Mouse (Mus musculus) spleen, embryonic (tissue): ENCODE measurements around the gene Rassf1.

Experiments used
- CTCF ChIA-PET: fragments of 350-600 bp; sonication (Branson Sonifier 250); formaldehyde crosslinking; loops from one replicate; lab custom pipeline; 2022; lab: Charles Lee

The Rassf1 gene

DNA sequence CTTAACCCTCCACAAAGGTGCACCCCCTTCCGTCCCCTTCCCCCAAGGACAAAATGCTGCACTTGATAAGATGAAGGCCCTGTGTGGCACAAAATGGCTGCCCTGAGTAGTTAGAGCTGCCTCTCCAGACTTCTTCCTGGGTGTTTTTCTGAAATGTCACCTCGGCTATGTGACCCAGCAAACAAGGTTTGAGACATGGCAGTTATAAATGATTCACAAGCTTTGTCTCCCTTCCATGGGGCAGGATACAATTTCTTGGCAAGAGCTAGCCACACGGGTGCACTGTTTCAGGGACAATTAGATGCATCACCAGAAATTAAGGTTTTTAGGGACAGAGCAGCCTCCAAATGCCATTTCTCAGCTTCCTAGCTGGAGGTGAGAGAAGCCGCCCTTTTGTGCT lies 10.9 kb upstream of the Rassf1 start:
- CTCF ChIA-PET: no interaction called here

DNA sequence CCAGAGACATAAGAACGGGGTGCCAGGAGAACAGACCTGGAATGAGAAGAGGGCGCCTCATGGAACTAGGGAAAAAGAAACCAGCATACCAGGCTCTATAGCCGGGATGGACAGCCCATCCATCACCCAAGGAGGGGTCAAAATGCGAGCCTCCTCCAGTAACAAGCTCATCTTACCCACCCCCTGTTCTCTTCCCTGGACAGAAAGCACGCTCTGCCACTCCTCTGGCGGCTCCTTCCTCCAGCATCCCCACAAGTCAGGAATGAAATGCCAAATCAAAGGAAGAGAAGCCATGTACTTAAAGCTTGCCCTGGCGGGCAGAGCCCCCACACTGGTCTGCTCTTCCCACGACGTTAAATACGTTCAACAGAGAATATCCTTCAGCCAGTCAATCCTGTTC lies 10.3 kb upstream of the Rassf1 start:
- CTCF ChIA-PET: no interaction called here

DNA sequence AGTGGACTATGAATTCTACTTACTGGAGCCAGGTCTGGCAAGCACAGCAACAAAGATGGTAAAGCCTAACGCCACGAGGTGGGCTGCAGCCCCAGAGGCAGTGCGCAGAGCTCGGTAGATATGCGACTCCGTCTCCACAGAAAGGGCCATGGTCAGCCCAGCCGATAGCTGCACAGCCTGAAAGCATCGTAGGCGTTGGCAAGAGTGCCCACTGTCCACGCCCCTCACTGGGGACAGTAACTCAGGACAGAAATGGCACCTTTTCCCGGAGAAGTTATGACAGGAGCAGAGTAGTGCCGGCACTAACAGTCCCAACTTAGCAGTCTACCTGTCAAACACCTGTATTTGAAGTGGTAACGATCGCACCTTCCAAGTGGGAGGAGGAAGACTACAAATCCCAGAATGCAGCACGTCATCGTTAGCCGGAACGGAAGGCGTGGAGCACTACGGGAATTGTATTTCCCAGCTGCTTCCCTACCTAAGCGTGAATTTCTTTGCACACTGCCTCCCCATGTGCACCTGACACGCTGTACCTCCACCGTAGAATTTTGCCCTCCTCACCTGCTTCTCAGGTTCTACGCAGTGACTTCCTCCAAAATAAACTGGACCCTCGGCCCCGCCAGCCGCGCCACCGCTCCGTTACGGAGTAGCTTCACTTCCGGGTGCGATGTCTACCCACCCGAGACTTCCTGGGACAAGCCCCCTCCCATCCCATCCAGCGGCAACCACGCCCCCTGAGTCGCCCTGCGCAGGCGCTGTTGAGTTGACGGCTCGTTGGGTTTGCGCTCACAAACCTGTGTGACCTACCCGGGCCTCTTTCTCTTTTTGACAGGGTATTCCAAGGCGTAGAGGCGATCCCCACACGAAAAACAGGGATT lies 9.6 kb upstream of the Rassf1 start, which contains the start of the genes Cyb561d2 and Nprl2:
TSS of gene Cyb561d2 (minus strand) at position 720 of the 878 bp plus-strand sequence.
TSS of gene Nprl2 (plus strand) at position 753 of the 878 bp plus-strand sequence.
- CTCF ChIA-PET: interaction anchor here (0.6 kb wide), 1 partner anchor 1316 kb away, joined by 7 read pairs; no protein-coding TSS in a partner anchor

DNA sequence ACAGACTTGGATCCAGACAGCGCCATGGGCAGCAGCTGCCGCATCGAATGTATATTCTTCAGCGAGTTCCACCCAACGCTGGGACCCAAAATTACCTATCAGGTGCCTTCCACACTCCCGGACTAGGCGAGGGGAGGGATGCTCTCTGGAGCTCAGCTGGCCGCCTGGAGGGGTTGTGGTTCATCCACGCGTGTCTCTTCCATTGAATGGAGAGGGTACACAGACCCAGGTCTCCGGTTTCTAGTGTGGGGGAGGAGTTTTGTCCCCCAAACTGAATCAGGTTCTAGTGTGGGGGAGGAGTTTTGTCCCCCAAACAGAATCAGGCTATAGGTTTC lies 9.0 kb upstream of the Rassf1 start:
- CTCF ChIA-PET: no interaction called here

DNA sequence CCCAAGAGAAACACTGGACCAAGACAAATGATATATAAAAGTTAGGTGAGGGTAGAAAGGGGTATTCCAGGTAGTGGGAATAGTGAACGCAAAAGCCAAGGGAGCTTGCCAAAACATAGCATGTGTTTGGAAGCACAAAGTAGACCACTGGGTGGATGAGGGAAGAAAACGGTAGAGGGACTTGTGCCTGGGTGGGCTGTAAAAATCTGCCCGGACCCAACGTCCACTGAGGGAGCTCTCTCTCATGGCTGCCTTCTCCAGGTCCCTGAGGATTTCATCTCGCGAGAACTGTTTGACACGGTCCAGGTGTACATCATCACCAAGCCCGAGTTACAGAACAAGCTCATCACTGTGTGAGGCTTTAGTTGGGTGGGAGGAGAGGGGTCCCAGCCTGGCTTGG lies 8.6 kb upstream of the Rassf1 start:
- CTCF ChIA-PET: no interaction called here

DNA sequence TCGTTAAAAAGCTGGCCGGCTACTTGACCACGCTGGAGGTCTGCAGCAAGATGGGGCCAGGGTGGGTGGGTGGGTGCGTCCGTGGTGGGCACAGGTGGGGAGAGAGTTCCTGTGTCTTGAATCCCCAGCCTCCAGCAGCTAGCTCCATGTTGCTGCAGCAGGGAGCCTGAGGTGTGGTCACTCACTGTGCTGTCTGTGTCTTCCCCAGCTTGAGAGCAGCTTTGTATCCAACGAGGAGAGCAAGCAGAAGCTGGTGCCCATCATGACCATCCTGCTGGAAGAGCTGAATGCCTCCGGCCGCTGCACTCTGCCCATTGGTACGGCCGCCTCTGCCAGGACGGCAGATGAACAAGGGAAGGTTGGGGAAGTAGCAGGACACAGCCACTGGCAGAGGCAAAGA lies 8.1 kb upstream of the Rassf1 start:
- CTCF ChIA-PET: interaction anchor here (1.1 kb wide), 1 partner anchor 19 kb away, joined by 3 read pairs; no protein-coding TSS in a partner anchor

DNA sequence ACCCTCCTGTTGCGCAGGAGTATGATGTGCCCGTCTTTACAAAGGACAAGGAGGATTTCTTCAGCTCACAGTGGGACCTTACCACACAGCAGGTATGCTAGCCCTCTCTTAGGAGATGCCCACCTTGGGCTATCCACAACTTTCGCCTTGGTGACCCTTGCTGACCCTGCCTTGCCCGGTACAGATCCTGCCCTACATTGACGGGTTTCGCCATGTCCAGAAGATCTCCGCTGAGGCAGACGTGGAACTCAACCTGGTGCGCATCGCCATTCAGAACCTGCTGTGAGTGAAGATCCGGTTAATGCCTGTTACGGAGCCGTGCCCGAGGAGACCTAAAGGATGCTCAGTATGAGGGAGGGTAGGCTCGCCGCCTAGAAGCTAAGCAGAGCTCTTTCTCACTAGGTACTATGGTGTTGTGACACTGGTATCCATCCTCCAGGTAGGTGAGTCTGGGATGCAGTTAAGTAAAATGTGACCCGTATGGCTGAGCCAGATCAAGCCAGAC lies 7.1 kb upstream of the Rassf1 start:
- CTCF ChIA-PET: interaction anchor here (1.1 kb wide), 1 partner anchor 18 kb away, joined by 3 read pairs; no protein-coding TSS in a partner anchor

DNA sequence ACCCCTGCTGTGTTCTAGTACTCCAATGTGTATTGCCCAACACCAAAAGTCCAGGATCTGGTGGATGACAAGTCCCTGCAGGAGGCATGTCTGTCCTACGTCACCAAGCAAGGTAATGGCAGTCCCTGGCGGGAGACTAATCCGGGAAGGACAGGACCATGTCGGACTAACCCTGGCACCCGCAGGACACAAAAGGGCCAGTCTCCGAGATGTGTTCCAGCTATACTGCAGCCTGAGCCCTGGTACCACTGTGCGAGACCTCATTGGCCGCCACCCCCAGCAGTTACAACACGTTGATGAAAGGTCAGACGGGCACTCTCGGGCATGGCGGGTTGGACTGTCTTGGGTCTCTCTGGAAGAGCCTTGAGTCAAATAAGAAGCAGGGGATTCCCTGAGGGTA lies 6.6 kb upstream of the Rassf1 start:
- CTCF ChIA-PET: no interaction called here

DNA sequence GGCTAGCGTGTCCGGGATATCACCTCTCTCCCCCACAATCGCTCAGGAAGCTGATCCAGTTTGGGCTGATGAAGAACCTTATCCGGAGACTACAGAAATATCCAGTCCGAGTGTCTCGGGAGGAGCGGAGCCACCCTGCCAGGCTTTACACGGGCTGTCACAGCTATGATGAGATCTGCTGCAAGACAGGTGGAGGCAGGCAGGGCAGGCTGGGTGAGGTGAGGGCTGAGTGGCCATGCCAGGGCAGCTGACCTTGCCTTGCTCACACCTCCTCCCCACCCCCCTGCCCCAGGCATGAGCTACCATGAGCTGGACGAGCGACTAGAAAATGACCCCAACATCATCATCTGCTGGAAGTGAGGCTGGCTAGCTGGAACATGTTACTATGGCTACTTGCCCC lies 6.2 kb upstream of the Rassf1 start:
- CTCF ChIA-PET: no interaction called here

DNA sequence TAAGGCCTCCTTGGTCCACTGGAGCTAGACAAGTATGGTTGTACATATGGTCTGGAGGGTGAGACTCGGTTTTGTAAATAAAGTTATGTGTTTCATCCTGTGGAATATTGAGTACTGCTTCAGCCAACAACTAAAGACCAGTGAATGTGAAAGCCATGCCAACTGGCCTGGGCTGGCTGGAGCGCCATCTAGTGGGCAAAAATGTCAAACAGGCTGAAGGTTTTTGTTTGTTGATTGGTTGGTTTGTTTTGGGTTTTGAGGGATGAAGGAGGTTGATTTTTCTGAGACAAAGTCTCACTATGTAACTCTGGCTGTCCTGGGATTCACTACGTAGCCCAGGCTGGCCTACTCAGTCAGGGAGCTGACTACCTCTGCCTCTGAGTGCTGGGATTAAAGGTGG lies 5.8 kb upstream of the Rassf1 start:
- CTCF ChIA-PET: no interaction called here

DNA sequence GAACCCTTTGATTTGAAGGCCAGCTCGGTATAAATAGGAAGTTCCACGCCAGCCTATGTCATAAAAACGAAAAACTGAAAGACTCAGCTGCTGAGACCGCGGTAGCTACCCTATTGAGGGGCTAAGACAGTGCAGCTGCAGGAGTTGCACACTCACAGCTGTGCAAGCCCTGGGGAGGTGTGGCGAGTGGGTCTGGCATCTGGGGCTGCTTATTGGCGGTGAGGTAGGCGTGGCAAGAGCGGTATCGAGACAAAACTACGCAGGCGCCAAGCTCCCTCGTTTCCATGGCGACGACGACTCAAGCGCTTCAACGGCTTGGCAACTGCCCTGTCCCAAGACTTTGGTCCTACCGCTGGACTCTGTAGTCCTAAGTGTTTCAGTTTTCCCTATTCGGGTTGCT lies 4.3 kb upstream of the Rassf1 start, which contains the start of gene Zmynd10:
TSS of gene Zmynd10 (plus strand) at position 273 of the 400 bp plus-strand sequence.
- CTCF ChIA-PET: interaction anchor here (0.6 kb wide), 1 partner anchor 277 kb away, joined by 16 read pairs; no protein-coding TSS in a partner anchor

DNA sequence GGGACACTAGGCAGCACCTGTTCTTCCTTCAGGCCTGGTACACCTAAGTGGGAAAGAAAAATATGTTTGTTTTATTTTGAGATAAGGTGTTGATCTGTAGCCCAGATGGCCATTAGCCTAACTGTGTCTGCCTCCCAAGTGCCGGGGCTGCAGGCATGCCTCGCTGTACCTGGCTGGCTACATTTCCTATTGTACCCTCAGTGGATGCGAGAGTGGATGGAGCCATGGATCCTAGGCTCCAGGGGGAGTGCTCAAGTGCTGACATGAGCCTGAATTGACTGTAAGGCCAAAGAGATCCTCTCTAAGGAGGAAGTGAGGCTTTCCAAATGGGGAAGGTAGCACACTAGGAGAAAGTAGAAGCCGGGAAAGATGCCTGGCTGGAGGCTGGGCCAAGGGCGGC lies 3.4 kb upstream of the Rassf1 start:
- CTCF ChIA-PET: interaction anchor here (0.6 kb wide), 2 partner anchors 32 to 1074 kb away, joined by 3 read pairs; no protein-coding TSS in a partner anchor

DNA sequence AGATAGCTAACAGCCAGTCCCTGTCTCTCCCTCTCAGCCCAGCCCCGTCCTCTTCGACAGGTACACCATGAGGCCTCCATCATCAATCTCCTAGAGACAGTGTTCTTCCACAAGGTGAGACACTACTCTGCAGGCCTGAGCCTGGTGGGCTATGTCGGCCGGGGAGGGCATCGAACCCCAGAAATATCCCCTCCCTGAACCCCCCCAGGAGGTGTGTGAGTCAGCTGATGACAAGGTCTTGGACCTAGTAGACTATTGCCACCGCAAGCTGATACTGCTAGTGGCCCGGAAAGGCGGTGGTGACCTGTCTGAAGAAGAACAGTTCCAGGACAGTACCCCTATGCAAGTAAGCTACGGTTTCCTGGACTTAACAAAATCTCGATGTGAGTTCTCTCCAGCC lies 2.5 kb upstream of the Rassf1 start:
- CTCF ChIA-PET: no interaction called here

DNA sequence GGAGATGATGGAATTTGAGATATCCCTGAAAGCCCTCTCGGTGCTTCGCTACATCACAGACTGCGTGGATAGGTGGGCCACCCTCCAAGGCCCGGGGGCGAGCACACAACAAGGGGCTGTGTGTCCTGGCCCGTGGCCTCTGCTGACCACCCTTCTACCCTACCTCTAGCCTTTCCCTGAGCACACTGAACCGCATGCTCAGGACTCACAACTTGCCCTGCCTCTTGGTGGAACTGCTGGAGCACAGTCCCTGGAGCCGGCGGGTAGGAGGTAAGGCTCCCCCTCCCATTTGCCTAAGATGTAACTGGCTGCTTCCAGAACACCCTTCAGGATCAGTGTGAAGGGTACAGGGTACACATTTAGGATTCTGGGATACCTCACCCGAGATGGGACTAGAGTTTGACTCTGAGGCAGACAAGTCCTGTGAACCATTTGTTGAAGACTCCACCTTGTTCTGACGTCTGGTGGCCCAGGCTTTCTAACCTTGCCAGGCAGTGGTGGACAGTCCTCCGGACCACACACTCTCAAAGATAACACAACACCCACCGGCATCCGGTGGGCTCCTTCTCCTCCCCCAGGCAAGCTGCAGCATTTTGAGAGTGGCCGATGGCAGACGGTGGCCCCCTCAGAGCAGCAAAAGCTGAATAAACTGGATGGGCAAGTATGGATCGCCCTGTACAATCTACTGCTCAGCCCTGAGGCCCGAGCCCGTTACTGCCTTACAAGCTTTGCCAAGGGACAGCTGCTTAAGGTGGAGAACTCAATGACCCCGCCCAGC lies 1.9 kb upstream of the Rassf1 start:
- CTCF ChIA-PET: interaction anchor here (0.7 to 1.4 kb wide), 2 partner anchors 13 to 1017 kb away, joined by 3 to 7 read pairs; partner anchors contain the start of gene Tusc2

DNA sequence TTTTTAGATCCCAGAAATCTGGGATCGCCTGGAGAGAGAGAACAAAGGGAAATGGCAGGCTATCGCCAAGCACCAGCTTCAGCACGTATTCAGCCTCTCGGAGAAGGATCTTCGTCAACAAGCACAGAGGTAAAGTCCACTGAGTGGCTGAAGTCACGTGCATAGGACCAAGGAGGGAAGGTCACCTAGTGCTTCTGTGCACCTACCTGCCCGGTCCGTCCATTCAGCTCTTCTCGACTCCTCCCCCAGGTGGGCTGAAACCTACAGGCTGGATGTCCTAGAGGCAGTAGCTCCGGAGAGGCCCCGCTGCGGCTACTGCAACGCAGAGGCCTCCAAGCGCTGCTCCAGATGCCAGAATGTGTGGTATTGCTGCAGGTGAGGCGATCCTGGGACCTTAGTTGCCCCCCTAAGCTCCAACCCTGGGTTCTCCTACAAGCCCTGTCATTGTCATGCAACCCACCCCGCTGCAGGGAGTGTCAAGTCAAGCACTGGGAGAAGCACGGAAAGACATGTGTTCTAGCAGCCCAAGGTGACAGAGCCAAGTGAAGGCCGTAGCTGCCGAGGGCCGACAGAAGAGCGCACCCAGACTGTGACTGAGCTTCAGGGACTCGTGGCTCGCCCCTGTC lies 751 bp upstream of the Rassf1 start:
- CTCF ChIA-PET: interaction anchor here (0.7 to 1.4 kb wide), 2 partner anchors 12 to 1016 kb away, joined by 3 to 7 read pairs; partner anchors contain the start of gene Tusc2

DNA sequence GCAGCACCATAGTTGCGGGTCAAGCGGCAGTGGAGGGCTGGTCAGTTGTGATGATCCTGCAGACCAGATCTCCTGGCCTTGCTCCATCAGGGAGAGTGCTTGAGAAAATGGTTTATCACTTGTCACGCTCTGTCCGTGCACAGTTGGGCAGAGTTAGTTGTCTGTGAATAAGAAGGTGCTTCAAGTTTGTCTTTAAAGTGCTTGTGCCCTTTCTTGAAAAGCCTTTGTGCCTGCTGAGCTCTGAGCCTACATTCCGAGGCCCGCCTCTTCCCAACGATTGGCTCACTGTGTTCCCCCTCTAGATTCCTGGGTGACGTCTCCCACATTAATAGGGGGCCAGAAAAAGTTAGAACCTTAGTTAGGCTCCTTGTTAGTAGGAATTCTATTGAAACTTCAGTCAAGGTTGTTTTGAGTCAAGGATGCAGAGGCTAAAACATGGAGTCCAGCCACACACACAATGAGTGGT lies 568 bp downstream of the Rassf1 start:
- CTCF ChIA-PET: no interaction called here

DNA sequence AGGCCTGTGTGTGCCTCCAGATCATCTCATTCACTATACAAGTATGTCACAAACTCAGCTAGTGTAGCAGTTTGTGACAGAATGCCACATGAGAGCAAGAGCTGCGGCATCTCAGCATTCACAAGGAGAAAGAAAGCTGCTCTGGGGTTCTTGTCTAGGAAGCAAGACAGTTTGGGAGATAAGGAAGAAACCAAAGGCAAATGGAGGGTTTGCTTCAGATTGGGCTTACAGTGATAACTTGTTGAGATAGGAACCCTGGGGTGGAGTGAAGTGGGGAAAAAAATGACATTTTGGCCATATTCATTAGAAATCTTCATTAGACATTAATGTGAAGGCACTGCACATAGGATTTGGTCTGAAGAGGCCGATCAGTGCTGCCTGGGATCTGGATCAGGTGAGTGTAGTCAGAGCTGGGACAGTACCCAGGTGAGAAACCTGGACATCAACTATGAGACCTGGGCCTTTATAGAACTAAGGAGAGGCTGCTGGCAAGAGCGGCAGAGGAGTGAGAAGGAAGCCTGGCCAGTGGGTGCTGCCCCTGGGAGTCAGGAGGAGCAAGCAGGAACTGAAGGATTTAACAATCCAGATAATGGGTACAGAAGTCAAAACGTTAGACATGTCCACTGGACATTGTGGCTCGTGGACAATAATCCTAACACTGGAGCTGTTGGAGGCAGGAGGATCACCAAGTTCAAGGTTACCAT lies 1.5 kb downstream of the Rassf1 start:
- CTCF ChIA-PET: no interaction called here

DNA sequence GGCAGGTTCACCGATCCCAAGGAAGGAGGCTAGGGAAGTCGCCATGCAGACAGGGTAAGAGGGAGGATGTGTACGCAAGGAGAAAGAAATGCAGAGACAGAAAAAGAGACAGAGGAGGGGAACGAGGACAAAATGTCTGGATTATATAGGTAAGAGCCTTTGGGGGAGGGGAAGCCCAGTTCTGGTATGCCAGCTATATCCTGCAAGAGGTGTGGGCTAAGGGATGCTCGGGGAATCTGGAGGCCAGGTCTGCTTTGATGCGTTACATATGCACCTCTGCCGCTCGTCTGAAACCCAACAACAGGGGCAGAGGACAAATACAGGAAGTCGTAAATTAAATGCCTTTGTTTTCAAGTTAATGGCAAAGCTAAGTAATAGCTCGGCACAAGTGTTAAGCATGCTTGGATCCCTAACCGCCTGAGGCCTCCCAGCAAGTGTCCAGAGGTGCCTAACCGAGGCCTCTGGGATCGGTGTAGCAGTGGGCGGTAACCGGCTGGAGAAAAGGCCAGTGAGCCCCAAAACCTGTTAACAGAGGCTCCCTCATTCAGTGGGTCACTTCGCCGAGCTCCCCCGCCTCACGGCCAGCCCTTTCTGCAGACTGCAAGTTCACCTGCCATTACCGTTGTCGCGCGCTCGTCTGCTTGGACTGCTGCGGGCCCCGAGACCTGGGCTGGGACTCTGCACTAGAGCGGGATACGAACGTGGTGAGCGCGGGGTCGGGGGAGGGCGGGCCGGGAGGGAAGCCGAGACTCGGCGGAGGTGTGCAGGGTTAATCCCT lies 2.4 kb downstream of the Rassf1 start:
- CTCF ChIA-PET: interaction anchor here (0.7 kb wide), 1 partner anchor 10 kb away, joined by 5 read pairs; no protein-coding TSS in a partner anchor

DNA sequence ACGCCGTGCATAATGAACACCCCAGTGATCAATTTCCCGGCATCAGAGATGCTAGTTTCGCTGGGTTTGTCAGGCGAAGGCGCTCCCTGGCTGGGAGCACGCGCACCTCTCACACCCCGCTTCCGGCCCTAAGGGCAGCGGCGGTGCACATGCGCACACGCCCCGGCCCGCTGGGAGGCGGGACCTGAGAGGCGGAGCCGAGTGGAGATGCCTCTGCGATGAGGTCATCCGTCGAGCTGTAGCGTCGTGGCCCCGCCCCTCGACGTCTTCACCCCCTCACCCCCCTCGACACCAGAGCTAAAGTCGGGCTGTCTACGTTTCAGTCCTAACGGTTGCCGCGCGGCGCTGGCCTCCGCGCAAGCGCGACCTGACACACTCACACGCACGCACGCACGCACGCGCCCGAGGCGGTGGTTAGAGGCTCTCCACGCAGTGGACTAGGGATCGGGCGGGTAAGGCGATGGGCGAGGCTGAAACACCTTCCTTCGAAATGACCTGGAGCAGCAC lies 3.0 kb downstream of the Rassf1 start:
- CTCF ChIA-PET: no interaction called here
